Mouse (Mus musculus): ENCODE results near the gene Mrpl20.
A peak's percentile ranks its signal among the peaks of the same experiment; 100 is the strongest.
"Not testable (repeated sequence)": the region's sequence is repeated elsewhere in the genome, so short reads cannot be mapped to it uniquely, and the experiment has no call there.

Mrpl20 gene

GRCm38 (mm10) chr4:155783486-155784080 is 19.1 kb upstream of the Mrpl20 start:
- DNase-seq (ENCODE audit: low spot score), result no peak

- peak; percentile 84 for DNase-seq (ENCODE audit: low spot score)
Observed at GRCm38 (mm10) chr4:155784081-155784701, 18.5 kb upstream of the Mrpl20 start.

- no peak for DNase-seq (ENCODE audit: low spot score)
Observed at GRCm38 (mm10) chr4:155785246-155785645, 17.4 kb upstream of the Mrpl20 start.

- no peak for DNase-seq (ENCODE audit: low spot score)
Observed at GRCm38 (mm10) chr4:155785819-155786218, 16.9 kb upstream of the Mrpl20 start, which contains the start of gene Tmem88b. Gene Tmem88b, minus strand, starts transcription at chr4:155785874.

- no peak for DNase-seq (ENCODE audit: low spot score)
Observed at GRCm38 (mm10) chr4:155788300-155788699, 14.4 kb upstream of the Mrpl20 start.

GRCm38 (mm10) chr4:155788833-155789232 is 13.8 kb upstream of the Mrpl20 start:
- DNase-seq (ENCODE audit: low spot score), result not testable (repeated sequence)

- DNase-seq (ENCODE audit: low spot score), result no peak
Observed at GRCm38 (mm10) chr4:155790021-155790489, 12.6 kb upstream of the Mrpl20 start, which contains the start of gene Ankrd65. Gene Ankrd65, plus strand, starts transcription at chr4:155790439.

GRCm38 (mm10) chr4:155790650-155791161 is 12.0 kb upstream of the Mrpl20 start:
- DNase-seq (ENCODE audit: low spot score), result no peak

- no peak for DNase-seq (ENCODE audit: low spot score)
Observed at GRCm38 (mm10) chr4:155791240-155791933, 11.3 kb upstream of the Mrpl20 start.

- DNase-seq (ENCODE audit: low spot score), result no peak
Observed at GRCm38 (mm10) chr4:155793730-155794129, 8.9 kb upstream of the Mrpl20 start.

- no peak for DNase-seq (ENCODE audit: low spot score)
Observed at GRCm38 (mm10) chr4:155802075-155802474, 603 bp upstream of the Mrpl20 start.

- peak; percentile 95 for DNase-seq (ENCODE audit: low spot score)
Observed at GRCm38 (mm10) chr4:155803340-155804041, 813 bp downstream of the Mrpl20 start.

GRCm38 (mm10) chr4:155807841-155808240 is 5.2 kb downstream of the Mrpl20 start:
- DNase-seq (ENCODE audit: low spot score), result no peak

GRCm38 (mm10) chr4:155811929-155812664 is 9.4 kb downstream of the Mrpl20 start, which contains the start of gene Ccnl2:
Gene Ccnl2, plus strand, starts transcription at chr4:155812489.
- DNase-seq (ENCODE audit: low spot score), result peak; percentile 92

GRCm38 (mm10) chr4:155812665-155813181 is 10.0 kb downstream of the Mrpl20 start:
- DNase-seq (ENCODE audit: low spot score), result no peak

- DNase-seq (ENCODE audit: low spot score), result no peak
Observed at GRCm38 (mm10) chr4:155817533-155817932, 14.9 kb downstream of the Mrpl20 start.

- DNase-seq (ENCODE audit: low spot score), result no peak
Observed at GRCm38 (mm10) chr4:155821025-155821424, 18.3 kb downstream of the Mrpl20 start.

- no peak for DNase-seq (ENCODE audit: low spot score)
Observed at GRCm38 (mm10) chr4:155823443-155823842, 20.8 kb downstream of the Mrpl20 start.

GRCm38 (mm10) chr4:155829866-155830265 is 27.2 kb downstream of the Mrpl20 start:
- DNase-seq (ENCODE audit: low spot score), result no peak

- no peak for DNase-seq (ENCODE audit: low spot score)
Observed at GRCm38 (mm10) chr4:155830596-155830995, 27.9 kb downstream of the Mrpl20 start.

GRCm38 (mm10) chr4:155831205-155831766 is 28.6 kb downstream of the Mrpl20 start, which contains the start of gene Aurkaip1:
Gene Aurkaip1, plus strand, starts transcription at chr4:155831272.
- DNase-seq (ENCODE audit: low spot score), result peak; percentile 96

All from ovary, postnatal 36 days (tissue).